Mouse (Mus musculus) forebrain, embryonic 10.5 days (tissue): ENCODE data around the gene Stat5b. TPM values are rescaled to one million over a fixed set of nuclear protein-coding genes. Genes with fewer than 3 reads are reported as not detected.
"Not testable (repeated sequence)": the region's sequence is repeated elsewhere in the genome, so short reads cannot be mapped to it uniquely, and the experiment has no call there.

Experiments
- DNase-seq: peaks from one replicate; pipeline ENCODE4 v3.0.0-alpha.2; 2017; ENCODE audit warnings: low spot score; ENCODE audit errors: extremely low spot score
- H3K27ac ChIP-seq: fragments of 300-500 bp; sonication (generic); 2 replicates; pipeline ENCODE4 v1.5.1; 2016; ENCODE audit warnings: mild to moderate bottlenecking
- H3K27me3 ChIP-seq: fragments of 300-500 bp; sonication (generic); 2 replicates; pipeline ENCODE4 v1.6.1; 2016; ENCODE audit warnings: mild to moderate bottlenecking; ENCODE audit not compliant: poor library complexity, severe bottlenecking
- H3K36me3 ChIP-seq: fragments of 300-500 bp; sonication (generic); replicated peaks from 2 replicates; pipeline ENCODE4 v1.6.1; 2016; ENCODE audit warnings: mild to moderate bottlenecking, moderate library complexity
- H3K4me1 ChIP-seq: fragments of 300-500 bp; sonication (generic); 2 replicates; pipeline ENCODE4 v1.6.1; 2016
- H3K4me3 ChIP-seq: fragments of 300-500 bp; sonication (generic); 2 replicates; pipeline ENCODE4 v1.5.1; 2016; ENCODE audit warnings: mild to moderate bottlenecking, moderate library complexity
- H3K9me3 ChIP-seq: fragments of 300-500 bp; sonication (generic); 2 replicates; pipeline ENCODE4 v1.6.1; 2016; ENCODE audit warnings: mild to moderate bottlenecking, moderate library complexity
- WGBS: fragments of 180-500 bp; shearing (Covaris S2); methylation state at CpG from one replicate; pipeline ENCODE4 v1.1.7; 2016; 5-methylcytosine and 5-hydroxymethylcytosine counted together
- polyA plus RNA-seq: library from polyadenylated mRNA; unstranded; fragments of >200 nt; fragmentation: Nextera tagmentation; extraction: Ambion mirVana; gene quantifications from 2 replicates; pipeline ENCODE4 v1.2.1, GENCODE M21; 2016

Stat5b gene
- polyA plus RNA-seq, 1 experiment from 2014 or later: 14.9 TPM

DNA sequence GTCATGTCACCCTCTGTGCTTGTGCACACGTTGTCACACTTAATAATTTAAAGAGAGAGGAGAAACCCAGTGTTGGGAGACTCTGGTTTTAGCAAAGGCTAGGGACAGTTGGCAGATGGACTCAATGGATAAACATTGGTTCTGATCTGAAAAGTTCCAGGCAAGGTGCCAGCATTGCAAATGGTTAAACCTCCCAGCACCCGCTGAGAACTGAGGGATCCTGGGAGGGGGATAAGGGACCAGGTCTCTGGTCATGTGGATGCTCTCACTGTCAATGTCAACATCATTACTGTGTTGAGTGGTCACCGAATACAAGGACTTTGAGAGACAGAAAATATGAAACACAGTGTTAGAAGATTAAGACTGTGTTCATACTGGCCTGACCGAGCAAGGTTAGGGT lies 33.7 kb downstream of the Stat5b start:
- DNase-seq: no peak
- no peaks in the 10 kb centered on the region for H3K27me3 ChIP-seq
- no peak overlapping the region for H3K4me3 ChIP-seq
- 89% methylated on average over 4 of the region's 4 CpGs for WGBS
- peaks cover 5% of the 10 kb centered on the region; the same call in 1 of the 2 replicates for H3K4me1 ChIP-seq
- H3K9me3 ChIP-seq: no peaks in the 10 kb centered on the region
- H3K27ac ChIP-seq: no peak overlapping the region
- no peaks in the 10 kb centered on the region for H3K36me3 ChIP-seq

DNA sequence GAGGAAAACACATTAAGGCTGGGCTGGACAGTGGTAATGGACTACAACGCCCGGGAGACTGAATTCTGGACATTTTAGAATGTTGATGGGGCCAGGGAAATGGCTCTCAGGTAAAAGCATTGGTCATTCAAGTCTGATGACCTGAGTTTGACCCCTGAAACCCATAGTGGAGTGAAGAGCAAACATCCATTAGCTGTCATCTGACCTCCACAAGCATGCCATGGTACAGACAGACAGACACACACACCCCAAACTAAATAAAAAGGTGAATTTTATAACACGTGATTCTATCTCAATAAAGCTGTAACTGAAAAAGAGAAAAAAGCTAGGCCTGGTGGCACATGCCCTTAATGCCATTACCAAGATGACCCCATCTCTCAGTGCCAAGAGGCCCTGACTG lies 34.2 kb downstream of the Stat5b start:
- H3K9me3 ChIP-seq: peaks cover 2% of the 10 kb centered on the region; the same call in 1 of the 2 replicates
- H3K27ac ChIP-seq: no peak overlapping the region
- H3K27me3 ChIP-seq: no peaks in the 10 kb centered on the region
- WGBS: 86% methylated on average over 3 of the region's 3 CpGs
- H3K4me1 ChIP-seq: peaks cover 5% of the 10 kb centered on the region; the same call in 1 of the 2 replicates
- H3K4me3 ChIP-seq: no peak overlapping the region
- no peaks in the 10 kb centered on the region for H3K36me3 ChIP-seq
- DNase-seq: no peak

DNA sequence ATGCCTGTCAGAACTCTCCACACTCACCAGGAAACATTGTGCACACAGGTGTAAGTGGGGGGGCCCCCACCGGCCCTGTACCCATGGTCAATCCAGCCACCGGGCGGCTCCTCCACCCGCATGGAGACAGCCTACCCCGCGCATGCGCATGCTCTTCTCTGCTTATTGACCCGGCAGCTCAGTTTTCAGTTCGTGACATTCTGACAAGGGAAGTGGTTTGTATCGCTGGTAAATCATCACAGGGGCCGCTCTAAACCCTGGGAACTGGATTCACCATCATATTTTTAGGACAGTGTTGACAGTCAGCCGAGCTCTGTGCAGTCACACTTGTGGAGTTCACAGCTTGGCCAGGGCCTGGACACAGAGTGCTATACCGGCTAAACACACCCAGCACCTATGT lies 36.0 kb downstream of the Stat5b start:
- Histone ChIP-seq H3K27ac (no peak overlapping the region), H3K4me1 (peaks cover 5% of the 10 kb centered on the region; the same call in 1 of the 2 replicates), H3K4me3 (no peak overlapping the region), H3K36me3 (peaks cover 3% of the 10 kb centered on the region; the same call in 1 of the 2 replicates), H3K27me3 (no peaks in the 10 kb centered on the region), H3K9me3 (peaks cover 7% of the 10 kb centered on the region; the same call in 1 of the 2 replicates)
- no peak for DNase-seq
- WGBS: 80% methylated on average over 13 of the region's 13 CpGs

DNA sequence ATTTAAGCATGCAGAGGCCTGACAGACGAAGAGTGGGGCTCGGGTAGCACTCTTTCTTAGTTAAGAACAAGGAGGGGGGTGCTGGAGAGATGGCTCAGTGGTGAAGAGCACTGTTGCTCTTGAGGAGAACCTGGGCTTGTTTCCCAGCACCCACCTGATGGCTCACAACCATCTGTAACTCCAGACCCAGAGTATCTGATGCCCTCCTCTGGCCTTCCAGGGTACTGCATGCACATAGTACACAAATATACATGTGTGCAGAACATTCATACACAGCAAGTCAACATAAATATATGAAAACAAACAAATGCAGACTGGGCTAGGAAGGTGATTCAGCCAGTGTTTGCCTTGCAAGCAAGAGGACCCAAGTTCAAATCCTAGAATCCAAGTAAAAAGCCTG lies 39.4 kb downstream of the Stat5b start:
- peaks cover 7% of the 10 kb centered on the region; the same call in 1 of the 2 replicates for H3K9me3 ChIP-seq
- DNase-seq: no peak
- 88% methylated on average over 2 of the region's 2 CpGs for WGBS
- H3K27ac ChIP-seq: no peak overlapping the region
- H3K27me3 ChIP-seq: no peaks in the 10 kb centered on the region
- no peak overlapping the region for H3K4me3 ChIP-seq
- peaks cover 3% of the 10 kb centered on the region; the same call in 1 of the 2 replicates for H3K36me3 ChIP-seq
- peaks cover 11% of the 10 kb centered on the region for H3K4me1 ChIP-seq

DNA sequence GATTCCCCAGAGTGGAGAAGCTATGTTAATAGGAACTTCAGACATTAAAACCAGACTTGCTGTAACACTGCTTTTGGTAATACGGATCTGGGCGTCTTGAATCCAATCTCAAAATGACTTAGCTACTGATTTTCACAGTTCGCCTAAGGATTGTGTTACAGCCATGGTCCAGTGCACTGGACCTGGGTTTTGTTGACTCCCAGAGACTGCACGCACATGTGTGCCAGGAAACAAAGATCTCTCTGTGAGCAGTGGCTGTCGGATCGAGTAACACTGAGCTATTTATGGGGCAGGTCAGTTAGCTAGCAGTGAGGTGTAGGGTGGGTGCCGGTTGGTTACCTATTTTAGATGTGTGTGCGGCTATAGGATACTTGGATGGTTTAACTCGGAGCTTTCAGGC lies 40.0 kb downstream of the Stat5b start:
- H3K36me3 ChIP-seq: peaks cover 6% of the 10 kb centered on the region; the same call in 1 of the 2 replicates
- no peak overlapping the region for H3K4me3 ChIP-seq
- H3K27me3 ChIP-seq: no peaks in the 10 kb centered on the region
- H3K27ac ChIP-seq: no peak overlapping the region
- H3K4me1 ChIP-seq: peaks cover 11% of the 10 kb centered on the region
- WGBS: 76% methylated on average over 9 of the region's 9 CpGs
- peaks cover 7% of the 10 kb centered on the region; the same call in 1 of the 2 replicates for H3K9me3 ChIP-seq
- no peak for DNase-seq

DNA sequence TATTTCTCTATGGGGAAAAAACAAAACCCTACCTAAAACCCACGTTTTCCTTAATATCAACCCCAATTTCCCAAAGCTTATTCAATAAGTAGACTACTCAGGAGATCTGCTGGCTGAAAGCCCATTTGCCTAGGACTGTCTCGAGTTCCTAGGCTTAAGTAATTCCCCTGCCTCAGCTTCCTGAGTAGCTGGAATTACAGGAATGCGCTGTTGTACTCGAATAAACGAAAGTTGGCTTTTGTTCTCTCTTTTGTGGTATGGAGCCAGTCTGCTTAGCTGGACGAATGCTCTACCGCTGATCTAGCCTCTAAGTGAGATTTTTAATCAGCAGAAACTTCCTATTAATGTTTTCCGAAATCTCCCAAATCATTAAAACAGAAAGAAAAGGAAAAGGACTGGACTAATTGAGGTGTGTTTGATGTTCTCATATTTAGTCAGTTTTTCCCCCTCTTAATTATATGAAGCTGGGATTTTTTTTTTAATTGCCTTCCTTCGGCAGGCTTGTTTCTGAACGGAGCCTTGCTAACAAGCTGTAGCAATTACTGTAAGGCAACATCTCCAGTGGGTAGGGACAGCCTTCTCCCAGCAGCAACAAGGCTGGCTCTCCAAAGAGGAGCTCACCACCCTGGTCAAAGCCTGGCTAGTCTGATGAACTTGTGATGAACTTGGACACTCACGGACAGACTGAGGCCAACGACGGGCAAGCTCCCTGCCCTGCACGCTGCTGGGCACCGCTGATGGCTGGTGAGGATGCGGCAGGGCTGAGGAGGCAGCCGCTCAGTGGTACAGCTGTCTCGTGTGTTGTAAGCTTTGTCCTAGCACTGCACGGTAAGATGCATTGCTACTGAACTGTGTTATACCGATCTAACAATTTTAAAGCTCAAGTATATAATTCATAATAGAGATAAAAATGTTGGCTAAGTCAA lies 43.9 kb downstream of the Stat5b start:
- Histone ChIP-seq H3K4me3 (no peak overlapping the region), H3K27me3 (no peaks in the 10 kb centered on the region), H3K4me1 (peaks cover 6% of the 10 kb centered on the region), H3K36me3 (peaks cover 39% of the 10 kb centered on the region), H3K27ac (peak overlapping the region; percentile 56), H3K9me3 (peaks cover 11% of the 10 kb centered on the region; the same call in 1 of the 2 replicates)
- WGBS: 76% methylated on average over 20 of the region's 20 CpGs
- no peak for DNase-seq

DNA sequence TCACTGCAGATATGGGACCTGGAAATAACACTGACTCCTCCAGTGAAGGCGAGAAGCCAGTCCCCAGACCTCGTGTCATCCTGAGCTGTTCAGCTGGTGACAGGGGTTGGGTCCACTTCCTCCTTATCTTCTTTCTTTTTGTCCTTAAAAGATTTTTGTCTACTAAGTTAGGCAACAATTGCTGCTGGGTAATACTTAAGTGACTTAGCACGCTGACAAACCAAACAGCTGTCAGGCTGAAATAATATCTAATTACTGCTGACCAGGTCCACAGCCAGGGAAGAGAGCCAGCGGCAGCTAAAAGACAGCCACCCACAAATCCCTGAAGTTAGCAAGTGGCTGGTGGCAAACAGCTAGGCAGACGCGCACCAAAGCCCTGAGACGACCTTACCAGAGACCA lies 45.0 kb downstream of the Stat5b start:
- Histone ChIP-seq H3K27me3 (no peaks in the 10 kb centered on the region), H3K9me3 (peaks cover 4% of the 10 kb centered on the region; the same call in 1 of the 2 replicates), H3K4me3 (no peak overlapping the region), H3K4me1 (peaks cover 6% of the 10 kb centered on the region), H3K36me3 (peaks cover 45% of the 10 kb centered on the region), H3K27ac (no peak overlapping the region)
- no peak for DNase-seq
- WGBS: 87% methylated on average over 7 of the region's 7 CpGs

DNA sequence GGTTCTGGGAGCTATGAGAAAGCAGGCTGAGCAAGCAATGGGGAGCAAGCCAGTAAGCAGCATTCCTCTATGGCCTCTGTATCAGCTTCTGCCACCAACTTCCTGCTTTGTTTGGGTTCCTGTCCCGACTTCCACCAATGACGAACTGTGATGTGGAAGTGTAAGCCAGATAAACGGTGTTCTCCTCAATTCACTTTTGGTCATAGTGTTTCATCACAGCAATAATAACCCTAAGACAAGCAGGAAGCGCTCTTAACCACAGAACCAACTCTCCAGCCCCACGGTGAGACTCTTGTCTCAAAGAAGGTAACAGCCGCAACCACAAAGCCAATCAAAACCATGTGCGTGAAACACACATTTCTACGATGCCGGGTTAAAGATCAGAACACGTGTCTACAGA lies 46.1 kb downstream of the Stat5b start:
- Histone ChIP-seq H3K36me3 (peaks cover 47% of the 10 kb centered on the region), H3K9me3 (peaks cover 4% of the 10 kb centered on the region; the same call in 1 of the 2 replicates), H3K27ac (no peak overlapping the region), H3K27me3 (no peaks in the 10 kb centered on the region), H3K4me1 (peaks cover 6% of the 10 kb centered on the region), H3K4me3 (no peak overlapping the region)
- DNase-seq: no peak
- WGBS: 97% methylated on average over 10 of the region's 10 CpGs

DNA sequence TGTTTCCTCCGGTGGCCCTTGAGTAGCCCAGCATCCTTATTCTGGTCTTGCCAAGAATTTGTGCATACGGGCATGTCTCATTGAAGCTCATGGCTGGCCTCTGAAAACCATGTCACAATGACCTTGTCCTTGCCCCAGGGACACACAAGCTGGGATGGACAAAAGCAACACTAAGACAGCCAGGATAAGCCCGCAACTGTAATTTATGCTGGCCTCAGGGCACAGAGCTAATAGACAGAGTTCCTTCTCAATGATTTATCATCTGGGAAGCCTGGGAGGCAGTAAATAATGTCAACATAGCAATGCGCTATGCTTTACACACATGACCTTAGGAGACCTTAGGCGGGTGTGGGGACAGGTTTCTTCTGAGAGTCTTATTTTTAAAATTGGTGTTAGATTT lies 51.1 kb downstream of the Stat5b start:
- H3K36me3 ChIP-seq: peaks cover 51% of the 10 kb centered on the region
- DNase-seq: no peak

DNA sequence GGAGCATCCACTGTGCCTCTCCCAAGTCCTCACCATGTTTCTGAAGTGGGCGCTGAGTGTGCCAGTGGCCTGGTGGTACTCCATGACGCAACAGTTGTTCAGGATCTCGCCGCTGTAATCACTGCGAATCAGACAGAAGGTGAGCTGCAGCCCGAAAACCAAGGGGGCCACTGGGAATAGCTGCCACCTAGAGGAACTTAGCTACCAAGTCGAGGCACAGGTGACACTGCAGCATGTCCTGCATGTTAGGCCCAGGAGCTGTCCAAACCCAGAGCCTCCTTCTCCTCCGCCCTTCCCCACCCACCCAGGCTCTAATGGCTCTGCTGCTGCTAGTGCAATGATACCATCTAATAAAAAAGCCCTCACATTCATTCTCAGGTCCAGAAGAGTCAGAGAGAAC lies 53.9 kb downstream of the Stat5b start:
- no peak for DNase-seq
- Histone ChIP-seq H3K9me3 (no peaks in the 10 kb centered on the region), H3K4me1 (no peaks in the 10 kb centered on the region), H3K4me3 (no peak overlapping the region), H3K36me3 (peaks cover 24% of the 10 kb centered on the region), H3K27ac (no peak overlapping the region), H3K27me3 (no peaks in the 10 kb centered on the region)
- 65% methylated on average over 8 of the region's 8 CpGs for WGBS

More for the DNA sequence above, 51.1 kb downstream of the Stat5b start:
- H3K4me1 ChIP-seq: no peaks in the 10 kb centered on the region
- no peak overlapping the region for H3K27ac ChIP-seq
- WGBS: 90% methylated on average over 5 of the region's 5 CpGs
- no peaks in the 10 kb centered on the region for H3K27me3 ChIP-seq
- peaks cover 4% of the 10 kb centered on the region; the same call in 1 of the 2 replicates for H3K9me3 ChIP-seq
- H3K4me3 ChIP-seq: no peak overlapping the region

DNA sequence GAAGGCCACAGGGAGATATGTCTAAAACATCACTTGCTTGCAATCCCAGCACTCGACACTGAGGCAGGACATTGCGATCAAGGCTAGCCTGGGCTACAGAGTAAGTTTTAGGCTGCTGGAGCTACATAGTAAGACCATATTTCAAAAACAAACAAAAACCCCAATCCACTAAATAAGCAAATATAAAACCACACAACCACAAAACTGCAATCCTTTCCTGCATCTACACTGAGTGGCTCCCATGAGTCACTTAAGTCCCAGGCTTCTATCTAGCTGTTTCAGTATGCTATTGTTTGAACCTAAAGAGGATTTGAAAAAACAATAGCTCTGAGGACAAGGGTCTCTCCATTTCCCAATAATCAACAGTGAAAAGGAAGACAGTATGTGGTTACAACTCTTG lies 55.1 kb downstream of the Stat5b start:
- no peaks in the 10 kb centered on the region for H3K9me3 ChIP-seq
- H3K27ac ChIP-seq: no peak overlapping the region
- no peaks in the 10 kb centered on the region for H3K27me3 ChIP-seq
- H3K36me3 ChIP-seq: peaks cover 22% of the 10 kb centered on the region; the same call in 1 of the 2 replicates
- WGBS: 96% methylated on average over 2 of the region's 2 CpGs
- DNase-seq: no peak
- H3K4me3 ChIP-seq: no peak overlapping the region
- no peaks in the 10 kb centered on the region for H3K4me1 ChIP-seq

DNA sequence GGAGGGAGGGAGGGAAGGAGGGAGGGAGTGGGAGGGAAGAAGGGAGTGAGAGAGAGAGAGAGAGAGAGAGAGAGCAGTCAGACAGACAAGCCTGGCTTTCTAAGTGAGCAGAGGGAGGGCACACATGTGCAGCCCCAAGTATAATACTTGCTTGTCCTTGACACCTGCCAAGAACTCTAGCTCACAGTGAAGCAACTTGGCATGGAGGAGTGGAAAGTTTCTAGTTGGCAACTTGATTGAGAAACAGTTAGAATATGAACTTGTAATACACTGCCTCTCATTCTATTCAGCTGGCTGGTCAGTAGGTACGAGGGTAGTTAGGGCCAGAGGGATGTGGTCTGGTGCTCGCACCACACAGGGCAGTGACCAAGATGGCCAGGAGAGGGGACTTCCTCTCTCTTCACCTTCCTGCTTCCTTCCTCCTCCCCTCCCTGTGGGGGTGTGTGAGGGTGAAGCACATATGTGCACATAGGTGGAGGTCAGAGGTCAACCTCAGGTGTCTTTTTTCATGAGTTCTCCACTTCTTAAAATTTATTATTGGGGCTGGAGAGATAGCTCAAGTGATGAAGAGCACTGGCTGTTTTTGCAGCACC lies 59.0 kb downstream of the Stat5b start:
- Histone ChIP-seq H3K36me3 (peaks cover 24% of the 10 kb centered on the region), H3K27ac (no peak overlapping the region), H3K9me3 (no peaks in the 10 kb centered on the region), H3K27me3 (no peaks in the 10 kb centered on the region), H3K4me3 (no peak overlapping the region), H3K4me1 (peaks cover 11% of the 10 kb centered on the region)
- DNase-seq: no peak
- 93% methylated on average over 2 of the region's 2 CpGs for WGBS

DNA sequence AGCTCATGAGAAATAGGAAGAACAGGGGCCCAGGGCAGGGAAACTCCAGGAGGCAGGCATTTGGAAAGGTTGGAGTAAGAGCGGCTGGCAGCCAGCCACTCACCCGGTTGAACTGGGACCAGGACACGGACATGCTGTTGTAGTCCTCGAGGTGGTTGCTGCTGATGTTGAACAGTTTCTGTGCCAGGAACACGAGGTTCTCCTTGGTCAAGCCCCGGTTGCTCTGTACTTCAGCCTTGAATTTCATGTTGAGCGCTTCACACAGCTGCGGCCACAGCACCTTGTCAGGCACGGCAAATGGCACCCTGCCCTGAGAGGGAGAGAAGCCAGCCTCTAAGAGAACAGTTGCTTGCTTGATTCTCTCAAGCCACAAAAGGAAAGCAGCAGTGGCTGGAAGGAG lies 59.9 kb downstream of the Stat5b start:
- not testable (repeated sequence) for DNase-seq, H3K4me3 ChIP-seq, H3K27ac ChIP-seq, H3K9me3 ChIP-seq, H3K27me3 ChIP-seq
- H3K4me1 ChIP-seq: peaks cover 15% of the 10 kb centered on the region
- WGBS: 91% methylated on average over 9 of the region's 9 CpGs
- H3K36me3 ChIP-seq: peaks cover 20% of the 10 kb centered on the region
